Mouse (Mus musculus) forelimb bud, embryonic 11.5 days (tissue): ENCODE data around the gene Gkap1.

Source experiments
- DNase-seq: peaks from one replicate; pipeline ENCODE4 v3.0.0-alpha.2; 2012; ENCODE audit warnings: low read depth, low spot score

The Gkap1 gene

GRCm38 (mm10) chr13:58201343-58201742 lies 74.2 kb downstream of the Gkap1 start:
- DNase-seq, result no peak

GRCm38 (mm10) chr13:58197981-58198640 lies 77.4 kb downstream of the Gkap1 start:
- DNase-seq, result no peak

- no peak for DNase-seq
These were observed 78.3 kb downstream of the Gkap1 start for GRCm38 (mm10) chr13:58197211-58197610.

- no peak for DNase-seq
These were observed 80.6 kb downstream of the Gkap1 start for GRCm38 (mm10) chr13:58194908-58195307.

- DNase-seq, result no peak
These were observed 82.3 kb downstream of the Gkap1 start for GRCm38 (mm10) chr13:58193221-58193620.

- no peak for DNase-seq
These were observed 83.4 kb downstream of the Gkap1 start for GRCm38 (mm10) chr13:58192146-58192545.

GRCm38 (mm10) chr13:58191516-58191915 lies 84.0 kb downstream of the Gkap1 start:
- DNase-seq, result no peak

- no peak for DNase-seq
These were observed 86.0 kb downstream of the Gkap1 start for GRCm38 (mm10) chr13:58189473-58189872.

GRCm38 (mm10) chr13:58188412-58188811 lies 87.1 kb downstream of the Gkap1 start:
- peak; percentile 82 for DNase-seq

- no peak for DNase-seq
These were observed 87.7 kb downstream of the Gkap1 start for GRCm38 (mm10) chr13:58187751-58188150.

GRCm38 (mm10) chr13:58186281-58186680 lies 89.2 kb downstream of the Gkap1 start:
- DNase-seq, result no peak

- DNase-seq, result no peak
These were observed 91.4 kb downstream of the Gkap1 start for GRCm38 (mm10) chr13:58184111-58184510.
